ENCODE assay signal across 19 mouse cellular contexts in the genomic region with DNA sequence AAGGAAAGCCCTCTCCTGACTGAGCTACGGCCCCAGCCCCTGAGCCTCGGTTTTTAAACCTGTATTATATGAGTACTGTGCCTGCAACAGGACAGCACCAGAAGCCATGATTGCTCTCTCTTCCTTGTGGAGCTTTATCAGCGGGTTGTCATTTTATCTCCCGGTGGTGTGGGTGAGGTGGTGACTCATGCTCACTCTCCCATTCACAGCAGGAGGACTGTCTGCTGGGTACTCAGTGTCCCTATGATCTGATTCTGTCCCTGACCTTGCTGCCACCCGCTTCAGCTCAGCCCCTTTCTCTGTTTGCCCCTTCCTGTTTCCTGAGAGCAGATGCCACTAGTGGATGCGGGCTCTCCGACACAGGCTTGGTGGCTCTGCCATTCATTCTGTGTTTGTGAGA.
DNase-seq lines count a peak whose midpoint lies in the region.
"Had no signal": no experiment of that assay in that cellular context is flagged by ENCODE, and none has a peak within 500 bp of the region (broad histone marks: within the 10 kb centered on the region; RNA-seq: fewer than 3 reads in every experiment).

No protein-coding gene starts in this region.

- H3K9me3 ChIP-seq in limb, embryonic 10.5 days (replicated peaks), result no peaks in the 10 kb centered on the region
- H3K9me3 ChIP-seq: embryonic facial prominence, embryonic 15.5 days; forebrain, embryonic 10.5 days; heart, embryonic 13.5 days; hindbrain, embryonic 12.5 days had no signal

- peak; percentile 77 to 88 for DNase-seq in adrenal gland, adult (ENCODE audit: inconsistent age in 2 of 2, low spot score in 1 of 2)
- DNase-seq in adrenal gland, adult 18-20 months (ENCODE audit: low spot score in 2 of 2), result no peak
- DNase-seq in testis, postnatal 14 days (ENCODE audit: low spot score), result peak; percentile 29
- no peak for DNase-seq in testis, postnatal 10 days (ENCODE audit: low spot score)
- DNase-seq in brain, adult 2 months (ENCODE audit: low read depth, low spot score), result peak; percentile 10
- no peak for DNase-seq in limb, embryonic 10.5 days (ENCODE audit: low spot score)
- DNase-seq in right cerebral cortex, postnatal 10 days (ENCODE audit: low spot score in 2 of 2), result no peak
- DNase-seq in layer of hippocampus, adult 8-10 months (ENCODE audit: low spot score in 2 of 2), result no peak
- DNase-seq: cerebellum, adult 18-20 months; cerebellum, adult 9-11 months; embryo, embryonic 11 days; gastrocnemius, adult 2 months; gastrocnemius, postnatal 25 days; heart, postnatal 4 days had no signal

- peaks cover 47% of the 10 kb centered on the region for H3K4me1 ChIP-seq in limb, embryonic 10.5 days
- H3K4me1 ChIP-seq: hindbrain, embryonic 12.5 days had no signal

- peak overlapping the region; percentile 1; the same call in 1 of the 2 replicates for H3K27ac ChIP-seq in limb, embryonic 10.5 days
- H3K27ac ChIP-seq: embryonic facial prominence, embryonic 15.5 days; forebrain, embryonic 10.5 days; gastrocnemius, adult 2 months; heart, embryonic 13.5 days; hindbrain, embryonic 12.5 days had no signal

- H3K4me3 ChIP-seq in limb, embryonic 10.5 days, result no peak overlapping the region
- H3K4me3 ChIP-seq: embryonic facial prominence, embryonic 15.5 days; erythroblast, embryonic 14.5 days; forebrain, embryonic 10.5 days; gastrocnemius, adult 2 months; heart, embryonic 13.5 days; hindbrain, embryonic 12.5 days had no signal

- no peaks in the 10 kb centered on the region for H3K36me3 ChIP-seq in limb, embryonic 10.5 days
- H3K36me3 ChIP-seq: embryonic facial prominence, embryonic 15.5 days; forebrain, embryonic 10.5 days; heart, embryonic 13.5 days; hindbrain, embryonic 12.5 days had no signal

- 78% methylated on average over 7 of the region's 7 CpGs for WGBS in limb, embryonic 10.5 days

- peaks cover 93% of the 10 kb centered on the region for H3K27me3 ChIP-seq in limb, embryonic 10.5 days (ENCODE audit: low read depth, poor library complexity, severe bottlenecking)
- H3K27me3 ChIP-seq: embryonic facial prominence, embryonic 15.5 days; heart, embryonic 13.5 days; hindbrain, embryonic 12.5 days had no signal

Comparison
In these comparisons a context has a peak if more than half of its experiments do, and no peak if none do; other contexts are left out.
1. DNase-seq: peak in adrenal gland, adult (2 of 2), testis, postnatal 14 days (single experiment) and brain, adult 2 months (single experiment); none in adrenal gland, adult 18-20 months (0 of 2), testis, postnatal 10 days (single experiment), limb, embryonic 10.5 days (single experiment), right cerebral cortex, postnatal 10 days (0 of 2) and layer of hippocampus, adult 8-10 months (0 of 2).